Mouse (Mus musculus) Muller cell, postnatal 12 days (primary cell): Measurements from ENCODE around the gene Vstm5.
"Not testable (repeated sequence)": the region's sequence is repeated elsewhere in the genome, so short reads cannot be mapped to it uniquely, and the experiment has no call there.

Experiments used
- DNase-seq: peaks from one replicate; pipeline ENCODE4 v3.0.0-alpha.2; 2015; ENCODE audit errors: inconsistent ontology term

The Vstm5 gene

DNA sequence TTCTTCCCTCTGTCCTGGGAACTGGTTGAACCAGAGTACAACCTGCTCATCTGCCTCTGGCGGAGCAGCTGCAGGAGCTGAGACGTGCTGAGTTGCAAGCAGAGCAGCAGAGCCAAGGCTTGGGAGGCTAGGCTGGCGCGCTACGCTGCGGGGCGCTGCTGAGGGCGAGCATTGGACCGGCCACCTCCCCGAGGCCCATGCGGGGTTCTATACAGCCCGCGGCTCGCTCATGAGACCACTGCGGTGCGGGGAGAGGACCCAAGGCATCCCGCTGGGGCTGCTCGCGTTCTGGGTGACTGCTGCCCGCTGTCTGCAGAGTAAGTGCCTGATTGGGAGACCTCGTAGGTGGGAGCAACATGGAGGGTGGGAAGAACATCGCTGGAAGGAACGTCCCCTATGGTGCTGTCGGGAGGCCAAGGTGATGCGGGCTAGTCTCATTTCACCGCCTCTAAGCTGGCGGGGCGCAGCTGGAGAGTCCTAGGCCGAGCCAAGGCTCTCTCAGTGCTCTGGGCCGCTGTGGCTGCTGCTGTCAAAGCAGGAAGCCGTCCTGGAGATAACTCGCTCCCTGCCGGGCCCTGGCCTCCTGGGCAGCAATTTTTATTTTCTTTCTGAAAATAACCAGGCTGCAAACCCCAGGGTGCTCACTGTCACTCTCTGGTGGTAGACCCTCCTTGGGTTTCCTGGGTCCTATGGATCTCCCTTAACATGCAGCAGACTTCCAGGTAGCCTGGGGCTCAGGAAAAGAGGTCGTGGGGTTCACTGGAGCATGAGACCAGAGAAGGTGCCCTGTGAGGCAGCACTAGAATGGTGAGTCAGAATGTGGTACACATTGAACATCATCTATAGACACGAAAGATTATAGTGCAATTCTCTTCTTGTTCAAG lies at the start of gene Vstm5:
Gene Vstm5 (plus strand): TSS at position 4 of the 884 bp plus-strand sequence.
- peak; percentile 14 for DNase-seq

DNA sequence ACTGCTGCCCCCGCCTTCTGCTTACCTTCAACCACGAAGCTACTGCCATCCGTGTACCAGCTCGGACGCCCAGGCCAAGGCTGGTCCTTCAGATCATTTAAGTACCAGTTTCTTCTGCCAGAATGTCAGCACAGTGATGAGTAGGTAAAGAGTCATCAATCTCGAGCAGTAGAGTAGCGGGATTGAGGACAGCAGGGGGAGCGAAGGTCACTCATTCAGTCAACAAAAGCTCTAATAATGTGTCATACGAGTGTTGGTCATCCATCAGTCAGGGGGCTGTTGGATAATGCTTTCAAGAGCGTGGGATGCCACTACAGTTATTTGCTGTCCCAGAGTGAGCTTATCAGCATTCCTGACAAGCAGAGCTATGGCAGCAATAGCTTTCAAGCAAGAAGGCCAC lies 44.0 kb upstream of the Vstm5 start:
- DNase-seq = not testable (repeated sequence)

DNA sequence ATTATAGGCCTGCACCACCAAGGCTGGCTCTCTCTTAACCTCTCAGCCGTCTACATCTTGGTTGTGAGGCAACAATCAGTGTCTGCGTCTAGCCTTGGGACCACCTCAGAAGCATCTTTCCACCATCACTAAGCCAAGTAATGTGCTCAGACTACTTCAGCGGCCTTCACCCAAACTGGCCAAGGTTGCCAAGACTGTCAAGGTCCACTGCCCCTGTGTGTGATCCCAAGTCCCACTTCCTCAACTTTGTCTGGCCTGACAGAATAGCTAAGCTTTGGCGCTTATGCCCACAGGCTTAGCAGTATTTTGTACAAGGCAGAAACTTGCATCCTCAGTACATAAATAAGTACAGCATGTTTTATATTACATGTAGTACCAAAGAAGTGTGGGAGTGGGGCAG lies 32.2 kb upstream of the Vstm5 start:
- no peak for DNase-seq

DNA sequence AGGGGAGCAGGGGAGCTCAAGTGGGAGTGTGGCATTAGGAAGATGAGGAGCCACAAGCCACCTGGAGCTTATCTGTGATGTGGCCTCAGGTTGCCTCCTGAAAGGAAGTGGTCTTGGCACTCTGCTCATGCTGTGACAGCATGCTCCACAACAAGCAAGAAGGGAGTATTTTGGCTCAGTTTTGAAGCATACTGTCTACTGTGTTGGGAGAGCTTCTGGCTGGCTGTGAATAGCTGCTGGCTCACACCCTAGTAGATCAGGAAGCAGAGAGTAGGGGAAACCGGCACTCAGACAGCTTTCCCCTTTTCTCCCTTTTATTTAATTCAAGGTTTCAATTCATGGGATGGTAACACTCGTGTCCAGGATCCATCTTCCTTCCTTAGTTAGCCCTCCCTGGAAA lies 29.5 kb upstream of the Vstm5 start:
- DNase-seq = no peak

DNA sequence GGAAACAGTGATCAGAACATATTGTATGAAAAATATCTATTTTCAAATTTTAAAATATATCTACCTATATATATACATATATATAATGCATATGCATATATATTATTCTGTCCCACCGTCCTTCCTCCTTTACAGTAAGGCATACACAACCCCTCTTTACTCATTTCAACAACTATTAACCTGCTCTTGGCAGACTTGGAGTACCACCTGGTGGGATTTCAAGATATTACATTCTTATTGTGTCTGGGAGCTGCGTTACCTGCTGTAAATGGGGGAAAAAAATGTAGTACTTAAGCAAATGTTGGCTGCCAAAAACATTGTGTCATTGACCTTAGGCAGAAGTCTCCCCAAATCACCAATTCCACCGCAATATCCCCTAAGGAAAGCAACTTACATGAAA lies 27.0 kb upstream of the Vstm5 start:
- DNase-seq = no peak

DNA sequence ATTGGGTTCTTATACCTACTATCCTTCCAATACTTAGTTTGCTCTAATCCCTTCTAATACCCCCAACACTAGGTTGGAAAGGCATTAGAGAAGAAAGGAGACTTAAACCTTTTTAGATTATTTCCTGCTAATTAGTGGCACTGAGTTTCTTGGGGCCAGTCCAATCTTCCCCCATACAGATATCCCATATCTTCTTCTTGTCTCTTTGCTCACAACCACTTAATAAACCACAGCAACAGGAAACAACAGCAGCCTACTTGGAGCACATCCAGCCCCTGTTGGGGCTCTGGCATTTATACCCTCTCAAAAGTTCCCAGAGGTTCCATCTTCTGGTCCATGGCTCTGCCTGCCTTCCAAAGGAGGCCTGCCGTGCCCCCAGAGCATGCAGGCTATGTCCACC lies 25.1 kb upstream of the Vstm5 start:
- no peak for DNase-seq

DNA sequence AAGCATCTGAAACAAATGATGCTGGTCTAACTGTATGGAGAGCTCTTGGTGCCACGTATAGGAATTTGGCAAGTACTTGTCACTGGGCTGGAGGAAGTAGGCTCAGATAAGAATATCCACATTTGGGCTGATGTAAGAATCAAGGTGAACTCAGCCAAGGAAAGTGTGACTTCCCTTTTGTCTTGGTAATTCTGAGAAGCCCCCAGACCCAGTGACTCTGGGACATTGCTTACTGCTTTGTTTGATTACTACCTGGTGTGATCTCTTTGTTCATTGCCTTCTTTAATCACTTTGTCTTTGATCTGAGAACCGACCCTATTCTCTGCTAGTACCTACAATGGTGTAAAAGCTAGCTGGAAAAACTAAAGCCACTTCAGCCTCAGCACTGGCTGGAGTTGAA lies 13.9 kb upstream of the Vstm5 start:
- DNase-seq = no peak

DNA sequence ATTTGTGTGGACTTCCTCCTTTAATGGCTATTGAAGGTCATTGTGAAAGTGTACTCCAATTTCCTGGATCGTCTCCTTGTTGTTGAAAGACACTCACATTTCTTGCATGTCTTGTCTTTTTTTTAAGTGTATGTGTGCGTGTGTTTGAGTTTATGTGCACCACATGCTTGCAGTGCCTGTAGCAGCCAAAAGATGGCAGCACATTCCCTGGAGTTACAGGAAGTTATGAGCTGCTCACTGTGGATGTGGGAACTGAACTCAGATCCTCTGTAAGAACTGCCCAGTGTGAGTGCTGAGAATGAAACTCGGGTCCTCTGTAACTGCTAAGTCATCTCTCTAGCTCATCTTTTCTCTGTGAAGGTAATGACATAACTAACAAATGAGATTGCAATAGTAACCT lies 6.4 kb upstream of the Vstm5 start:
- DNase-seq = no peak

DNA sequence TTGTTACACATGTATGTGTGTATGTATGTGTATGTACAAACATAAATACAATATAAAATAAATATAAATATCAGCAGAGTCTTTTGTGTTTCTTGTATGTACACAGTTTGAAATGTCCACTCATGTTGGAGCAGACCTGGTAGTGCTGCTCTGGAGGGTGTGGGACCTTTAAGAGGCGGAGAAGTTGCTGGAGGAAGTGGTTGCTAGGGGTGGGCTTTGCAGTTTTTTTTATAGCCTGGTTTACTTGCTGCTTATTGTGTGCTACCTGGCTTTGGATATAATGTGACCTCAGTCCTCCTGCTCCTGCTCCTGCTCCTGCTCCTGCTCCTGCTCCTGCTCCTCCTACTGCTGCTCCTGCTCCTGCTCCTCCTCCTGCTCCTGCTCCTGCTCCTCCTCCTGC lies 5.2 kb upstream of the Vstm5 start:
- no peak for DNase-seq

DNA sequence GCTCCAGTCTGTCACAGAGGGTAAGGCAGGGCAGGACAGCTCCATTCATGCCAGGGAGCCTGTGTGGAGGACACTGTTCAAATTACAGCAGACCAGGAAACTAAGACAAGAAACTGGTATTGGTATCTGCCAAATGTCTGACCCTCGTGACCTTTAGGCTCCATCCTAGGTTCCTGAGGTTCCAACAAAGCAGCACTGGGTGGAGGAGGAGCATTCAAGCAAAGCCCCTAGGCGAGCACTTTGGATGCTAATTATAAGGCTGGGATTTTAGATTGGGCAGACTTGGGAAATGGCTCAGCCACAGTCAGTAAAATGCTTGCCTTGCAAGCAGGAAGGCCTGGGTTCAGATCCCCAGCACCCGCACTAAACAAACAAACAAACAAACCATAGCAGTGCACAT lies 2.9 kb upstream of the Vstm5 start:
- no peak for DNase-seq

DNA sequence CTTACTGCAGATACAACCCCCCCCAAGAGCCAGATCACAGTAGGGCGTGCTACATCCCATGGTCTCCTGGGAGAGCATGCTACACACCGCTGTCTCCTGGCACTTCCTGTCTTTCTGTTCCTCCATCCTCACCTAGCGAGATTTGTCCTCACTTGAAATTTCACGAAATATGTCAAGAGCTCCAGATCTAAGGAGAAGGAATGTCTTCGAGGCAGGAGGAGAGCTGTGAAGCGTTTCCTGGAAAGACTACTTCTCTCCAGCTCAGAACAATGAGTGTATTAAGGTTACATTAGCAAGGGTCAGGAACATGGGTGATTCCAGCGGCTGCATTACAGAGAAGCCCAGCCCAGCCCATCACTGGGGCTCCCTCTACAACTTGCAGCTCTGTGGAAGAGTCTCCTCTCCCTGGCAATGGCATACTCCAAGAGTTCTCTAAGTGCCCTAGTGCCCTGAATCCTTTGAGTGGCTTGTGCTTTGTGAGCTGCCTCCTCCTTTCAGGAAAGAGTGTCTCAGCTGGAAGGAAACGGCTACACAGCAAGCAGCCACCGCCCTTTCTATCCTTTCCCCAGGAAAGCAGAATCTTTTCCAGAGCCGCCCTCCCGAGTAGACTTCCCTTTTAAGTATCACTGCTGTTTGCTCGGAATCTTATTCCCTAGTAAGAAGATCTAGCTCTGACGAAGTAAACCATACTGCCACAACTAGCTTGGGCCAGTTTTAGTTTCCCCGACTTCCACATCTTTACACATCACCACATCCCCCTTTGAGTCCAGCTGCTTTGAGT lies 1.1 kb upstream of the Vstm5 start:
- no peak for DNase-seq

DNA sequence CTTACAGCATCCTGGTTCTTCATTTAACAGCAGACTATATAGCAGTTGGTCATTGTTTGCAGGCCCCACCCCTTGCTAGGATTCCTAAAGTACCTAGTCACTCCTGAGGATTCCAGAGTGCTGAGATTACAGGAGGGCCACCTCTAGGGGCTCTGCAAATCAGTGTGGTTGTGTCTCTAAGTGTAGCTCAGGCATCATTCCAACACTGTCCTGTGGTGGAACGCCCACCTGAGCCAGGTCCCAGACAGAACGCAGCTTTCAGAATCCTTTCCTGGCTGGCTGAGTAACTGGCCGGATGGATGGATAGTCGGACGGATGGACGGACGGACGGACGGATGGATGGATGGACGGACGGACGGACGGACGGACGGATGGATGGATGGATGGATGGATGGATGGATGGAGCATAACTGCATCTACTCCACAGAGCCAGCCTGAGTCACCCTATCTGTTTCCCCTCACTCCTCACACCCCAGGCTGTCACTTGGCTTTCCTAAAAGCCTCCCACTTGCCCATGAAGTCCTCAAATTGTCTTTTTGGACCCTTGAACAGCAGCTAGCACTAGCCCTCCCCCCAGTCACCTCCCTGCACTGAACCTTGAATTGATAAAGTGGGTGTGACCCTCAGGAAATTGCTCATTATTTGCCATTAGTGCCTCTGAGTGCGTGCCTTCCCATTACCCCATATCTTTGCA lies 401 bp upstream of the Vstm5 start:
- DNase-seq = peak; percentile 20

DNA sequence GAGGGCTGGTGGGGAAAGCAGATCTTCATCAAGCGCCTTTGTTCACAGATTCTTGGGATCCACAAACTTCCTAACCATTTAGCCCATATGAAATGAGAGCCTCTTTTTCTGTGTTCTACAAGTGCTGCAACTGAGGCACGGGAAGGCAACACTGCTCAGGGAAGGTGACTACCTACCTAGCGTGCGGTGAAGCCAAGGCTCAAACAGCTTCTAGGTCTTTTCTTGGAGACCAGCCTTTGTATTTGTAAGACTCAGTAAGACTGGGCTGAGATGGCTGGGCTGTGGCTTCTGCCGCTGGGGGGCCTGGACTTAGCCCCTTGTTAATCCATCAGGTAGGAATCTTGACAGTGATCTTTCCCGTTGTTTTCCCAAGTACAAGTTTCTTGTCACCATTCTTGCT lies 1.2 kb downstream of the Vstm5 start:
- DNase-seq = no peak

DNA sequence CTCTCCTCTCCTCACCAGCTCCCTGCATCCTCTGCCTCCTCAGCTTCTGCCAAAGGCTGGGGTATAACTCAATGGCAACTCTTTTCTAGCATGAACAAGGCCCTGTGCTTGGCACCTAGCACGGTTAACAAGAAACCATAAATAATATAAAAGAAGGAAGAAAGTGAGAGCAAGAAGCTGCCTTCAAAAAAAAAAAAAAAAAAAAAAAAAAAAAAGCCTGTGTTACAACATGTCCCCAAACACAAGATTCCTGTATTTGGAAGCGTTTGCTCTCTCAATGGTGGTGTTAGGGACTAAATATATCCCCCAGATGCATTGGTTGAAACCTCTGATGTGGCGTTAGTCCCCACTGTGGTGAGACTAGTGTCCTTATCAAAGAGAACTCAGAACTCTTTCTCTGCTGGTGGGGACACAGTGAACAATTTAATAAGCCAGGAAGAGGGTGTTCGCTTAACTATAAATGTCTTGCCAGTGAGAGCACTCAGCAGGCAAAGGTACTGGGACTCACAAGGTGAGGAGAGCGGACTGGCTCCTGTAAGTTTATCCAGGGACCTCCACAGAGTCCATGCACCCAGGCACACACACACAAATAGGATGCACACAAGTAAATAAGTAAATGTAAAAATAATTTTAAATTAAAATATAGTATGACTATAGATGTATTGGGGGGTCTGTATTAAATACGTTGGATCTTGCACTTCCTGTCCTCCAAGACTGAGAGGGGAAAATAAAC lies 2.2 kb downstream of the Vstm5 start:
- no peak for DNase-seq

DNA sequence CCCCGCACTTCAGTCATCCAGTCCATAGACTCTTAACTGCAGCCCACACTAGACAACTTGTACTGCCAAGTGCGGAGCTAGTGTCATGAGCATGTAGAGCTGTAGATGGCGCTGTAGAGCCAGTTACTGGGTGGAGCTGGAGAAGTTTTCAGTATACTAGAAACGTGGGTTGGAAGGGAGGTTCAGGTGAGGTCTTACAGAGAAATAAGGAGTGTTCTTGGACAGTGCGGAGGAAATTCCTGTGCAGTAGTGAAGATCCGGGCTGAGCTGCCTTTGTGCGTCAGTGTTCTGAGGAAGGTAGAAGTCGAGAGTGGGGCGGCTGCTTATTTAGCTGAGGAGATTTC lies 2.7 kb downstream of the Vstm5 start:
- no peak for DNase-seq

DNA sequence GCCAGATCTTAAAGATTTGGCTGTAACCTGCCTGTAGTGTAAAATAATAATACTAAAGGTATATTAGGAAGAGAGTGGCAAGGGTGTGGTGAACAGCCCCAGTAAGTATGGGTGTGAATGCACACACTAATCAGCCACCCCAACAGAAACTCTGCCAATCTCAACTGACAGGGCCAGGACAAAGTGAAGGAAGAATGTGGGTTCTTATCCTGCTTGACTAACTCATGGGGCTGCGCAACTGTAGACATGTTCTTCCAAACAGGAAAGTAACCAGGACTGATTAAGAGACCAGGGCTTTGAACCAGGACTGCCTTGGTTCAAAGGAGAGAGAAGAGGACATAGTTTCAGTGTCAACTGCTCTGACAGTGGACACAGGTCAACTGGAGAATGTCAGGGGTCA lies 3.3 kb downstream of the Vstm5 start:
- no peak for DNase-seq

DNA sequence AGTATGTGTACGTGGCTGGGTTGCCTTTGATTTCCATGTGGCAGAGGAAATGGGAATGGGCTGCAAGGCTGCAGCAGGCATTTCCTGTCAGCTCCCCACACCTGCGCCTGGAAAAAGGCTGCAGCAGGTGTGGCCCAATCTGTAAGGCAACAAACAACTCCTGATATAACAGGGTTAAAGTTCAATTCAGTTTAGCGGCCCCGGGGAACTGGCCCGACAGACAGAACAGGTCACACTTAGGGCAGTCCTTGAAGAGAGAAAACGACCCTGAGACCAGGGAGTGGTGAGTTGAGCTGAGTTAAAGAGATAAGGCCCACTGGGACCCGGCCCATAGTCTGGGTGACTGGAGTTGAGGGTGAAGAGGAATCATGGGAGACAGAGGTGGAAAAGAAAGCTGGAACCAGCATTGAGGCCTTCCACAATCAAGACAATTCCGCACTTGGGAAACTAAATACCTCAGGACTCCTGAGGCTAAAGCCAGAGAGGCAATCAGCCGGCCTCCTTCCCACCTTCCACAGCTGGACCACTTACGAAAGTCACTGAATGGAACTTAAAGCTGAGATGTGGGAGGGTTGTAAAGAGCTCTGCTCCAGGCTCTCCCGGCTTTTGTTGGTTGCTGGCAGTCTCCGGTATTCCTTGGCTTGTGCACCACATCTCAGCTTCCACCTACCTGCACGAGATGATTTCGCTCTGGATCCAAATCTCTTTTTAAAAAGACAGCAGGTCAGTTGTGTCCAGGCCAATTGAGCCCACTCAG lies 6.7 kb downstream of the Vstm5 start:
- DNase-seq = no peak

DNA sequence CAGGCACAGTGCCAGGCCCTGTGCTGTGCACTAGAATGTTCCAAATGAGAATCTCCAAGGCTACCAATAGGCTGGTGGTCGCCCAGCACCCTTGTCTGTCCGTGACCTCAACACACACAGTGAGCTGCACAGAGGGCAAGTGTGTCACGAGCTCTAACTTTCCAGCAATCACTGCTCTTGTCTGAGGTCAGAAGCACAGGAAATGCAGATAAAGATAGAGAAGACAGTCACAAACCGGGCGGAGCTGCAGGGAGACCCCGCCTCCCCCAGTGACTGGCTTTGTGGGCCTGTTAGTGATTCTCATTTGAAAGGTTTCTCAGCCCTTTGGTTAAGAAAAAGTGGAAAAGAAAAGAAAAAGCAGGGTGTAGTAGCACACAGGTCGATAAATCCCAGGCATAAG lies 11.5 kb downstream of the Vstm5 start:
- DNase-seq = no peak

DNA sequence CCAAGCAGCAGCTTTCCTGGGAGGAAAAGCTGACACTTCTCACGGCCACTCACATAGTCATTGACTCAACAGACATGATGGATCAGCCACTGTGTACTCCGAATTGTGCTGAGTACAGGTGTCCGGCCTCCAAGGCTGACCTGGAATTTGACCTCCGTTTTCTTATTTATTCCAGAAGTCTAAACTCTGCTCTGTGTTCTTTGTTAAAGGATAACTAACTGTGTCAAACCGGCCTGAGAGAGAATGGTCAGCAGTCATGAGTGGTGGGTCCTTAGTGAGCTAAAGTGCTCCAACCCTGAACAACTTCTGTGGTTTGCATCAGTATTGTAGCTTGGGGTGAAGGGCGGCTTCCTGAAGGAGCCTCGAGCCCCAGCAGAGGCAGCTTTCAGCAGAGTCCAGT lies 13.4 kb downstream of the Vstm5 start:
- no peak for DNase-seq

DNA sequence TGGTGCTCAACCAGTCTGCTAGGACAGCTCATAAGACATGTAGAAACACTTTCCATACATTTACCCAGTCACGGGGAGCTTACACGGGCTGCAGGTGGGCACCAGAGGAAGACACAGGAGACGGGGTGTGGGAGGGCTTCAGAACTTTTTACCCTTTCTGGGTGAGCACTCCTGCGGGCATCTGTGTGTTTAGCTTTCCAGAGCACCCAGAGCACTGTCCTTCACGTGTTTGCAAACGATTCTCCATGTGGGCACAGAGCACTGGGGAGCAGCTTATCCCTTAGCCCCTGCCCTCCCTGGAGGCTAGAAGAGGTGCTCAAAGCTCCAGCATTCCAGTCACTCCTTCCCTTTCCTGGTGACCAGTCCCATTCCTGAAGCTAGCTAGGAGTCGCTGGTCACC lies 15.7 kb downstream of the Vstm5 start:
- DNase-seq = no peak

DNA sequence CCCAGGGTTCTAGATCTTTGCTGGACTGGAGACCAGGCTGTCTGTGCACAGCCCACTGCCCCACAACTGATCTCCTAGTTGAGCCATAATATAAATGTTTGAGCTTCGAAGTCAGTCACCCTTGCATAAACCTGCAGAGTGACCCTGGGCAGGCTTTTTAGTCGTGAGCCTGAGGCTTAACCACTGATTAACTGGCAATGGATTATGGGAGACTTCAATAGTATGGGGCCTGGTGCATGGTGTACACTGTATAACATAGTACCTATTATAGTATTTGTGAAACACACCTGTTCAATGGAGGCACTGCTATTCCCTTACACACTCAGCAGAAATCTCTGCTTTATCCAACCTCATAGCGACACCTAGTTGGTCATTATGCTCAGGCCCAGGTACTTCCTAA lies 17.4 kb downstream of the Vstm5 start:
- no peak for DNase-seq
